In genomic region chr16:9851265-9851988, GRCm38 (mm10) we compare ENCODE assay signal across 15 mouse cellular contexts.
DNase-seq lines count a peak whose midpoint lies in the region; ATAC-seq lines count a peak whose summit lies in the region.
"Had no signal": no experiment of that assay in that cellular context is flagged by ENCODE, and none has a peak within 500 bp of the region (broad histone marks: within the 10 kb centered on the region; RNA-seq: fewer than 3 reads in every experiment).

No protein-coding gene starts in this region.

- 45% methylated on average over 12 of the region's 12 CpGs for WGBS in forebrain, embryonic 16.5 days

- no peaks in the 10 kb centered on the region for H3K27me3 ChIP-seq in forebrain, embryonic 16.5 days (replicated peaks; ENCODE audit: control insufficient read depth, insufficient read depth, low read length)
- H3K27me3 ChIP-seq: stomach, embryonic 15.5 days had no signal

- no peak overlapping the region for H3K9ac ChIP-seq in forebrain, embryonic 16.5 days (replicated peaks; ENCODE audit: low read depth, low read length)
- H3K9ac ChIP-seq: liver, embryonic 14.5 days; stomach, embryonic 15.5 days had no signal

- H3K4me1 ChIP-seq in forebrain, embryonic 16.5 days (replicated peaks; ENCODE audit: control insufficient read depth, insufficient read depth, low read length), result peaks cover 8% of the 10 kb centered on the region; the same call in 1 of the 2 replicates
- H3K4me1 ChIP-seq: stomach, embryonic 15.5 days had no signal

- intact Hi-C loops in left cerebral cortex, postnatal 36 days (cut with DNase I), result no loop called here
- intact Hi-C loops in left cerebral cortex, postnatal 4 days (cut with DNase I), result no loop called here

- no peaks in the 10 kb centered on the region for H3K9me3 ChIP-seq in forebrain, embryonic 16.5 days (ENCODE audit: control insufficient read depth, low read length)
- H3K9me3 ChIP-seq: stomach, embryonic 15.5 days had no signal

- no peaks in the 10 kb centered on the region for H3K36me3 ChIP-seq in forebrain, embryonic 16.5 days (ENCODE audit: control insufficient read depth, insufficient read depth)
- H3K36me3 ChIP-seq: stomach, embryonic 15.5 days had no signal

- peak overlapping the region; percentile 8; the same call in 1 of the 2 replicates for H3K4me2 ChIP-seq in forebrain, embryonic 16.5 days (ENCODE audit: low read length)
- H3K4me2 ChIP-seq: heart, embryonic 11.5 days; midbrain, embryonic 11.5 days; stomach, embryonic 15.5 days had no signal

- ATAC-seq in forebrain, embryonic 16.5 days, result peak; percentile 91
- no peak for ATAC-seq in megakaryocyte progenitor cell, adult 5-6 weeks (replicated peaks; ENCODE audit: poor library complexity)

- peak; percentile 31 to 45 for DNase-seq in left cerebral cortex, postnatal 36 days (ENCODE audit: low spot score in 2 of 2)
- no peak for DNase-seq in left cerebral cortex, postnatal 4 days
- peak; percentile 36 for DNase-seq in cerebellum, adult 8-10 months
- peak; percentile 37 to 40 for DNase-seq in layer of hippocampus, postnatal 25 days (ENCODE audit: extremely low spot score in 1 of 2, low spot score in 1 of 2)
- no peak for DNase-seq in thymus, adult 18-20 months
- DNase-seq: gastrocnemius, adult 2 months; heart, postnatal 36 days; thymus, postnatal 4 days had no signal

- H3K27ac ChIP-seq in forebrain, embryonic 16.5 days (ENCODE audit: low read length), result peak overlapping the region; percentile 53; the same call in 1 of the 2 replicates
- H3K27ac ChIP-seq: gastrocnemius, adult 2 months; kidney, postnatal 0 days; liver, embryonic 14.5 days; stomach, embryonic 15.5 days had no signal

- H3K4me3 ChIP-seq in forebrain, embryonic 16.5 days (replicated peaks; ENCODE audit: low read length), result no peak overlapping the region
- H3K4me3 ChIP-seq: gastrocnemius, adult 2 months; stomach, embryonic 15.5 days had no signal

Comparison
In these comparisons a context has a peak if more than half of its experiments do, and no peak if none do; other contexts are left out.
1. DNase-seq: peak in left cerebral cortex, postnatal 36 days (2 of 2), cerebellum, adult 8-10 months (single experiment) and layer of hippocampus, postnatal 25 days (2 of 2); none in left cerebral cortex, postnatal 4 days (single experiment) and thymus, adult 18-20 months (0 of 2).